Mouse (Mus musculus) megakaryocyte, embryonic 14.5 days (primary cell): ENCODE data around the gene Olfr630. TPM values are rescaled to one million over a fixed set of nuclear protein-coding genes. Genes with fewer than 3 reads are reported as not detected.

Source experiments
- H3K27me3 ChIP-seq: replicated peaks from 2 replicates; pipeline ENCODE3; 2012; ENCODE audit warnings: inconsistent platforms
- H3K36me3 ChIP-seq: replicated peaks from 2 replicates; pipeline ENCODE3; 2012; ENCODE audit warnings: low read length, inconsistent platforms, mixed read lengths
- H3K4me1 ChIP-seq: 2 replicates; pipeline ENCODE4 v1.6.1; 2012; ENCODE audit warnings: inconsistent platforms
- H3K4me3 ChIP-seq: replicated peaks from 2 replicates; pipeline ENCODE3; 2012; ENCODE audit warnings: moderate library complexity, mild to moderate bottlenecking, inconsistent platforms
- H3K9me3 ChIP-seq: 2 replicates; pipeline ENCODE4 v1.6.1; 2012; ENCODE audit warnings: inconsistent platforms
- FLI1 ChIP-seq: IDR thresholded peaks from 2 replicates; pipeline ENCODE4 v1.6.1; 2012; ENCODE audit warnings: low read length, inconsistent platforms, mixed read lengths
- GATA1 ChIP-seq: IDR thresholded peaks from 3 replicates; pipeline ENCODE4 v1.6.1; 2012; ENCODE audit warnings: mixed read lengths, low read length, inconsistent platforms, borderline replicate concordance
- polyA plus RNA-seq: library from polyadenylated mRNA; stranded (reverse); fragments of >175 nt; gene quantifications from 2 replicates; pipeline ENCODE4 v1.2.3, GENCODE M21; 2012; ENCODE audit warnings: low replicate concordance; ENCODE audit not compliant: insufficient read depth

The Olfr630 gene
- polyA plus RNA-seq, 1 experiment: not detected

GRCm38 (mm10) chr7:103714371-103714770, 42.8 kb downstream of the Olfr630 start, which contains the start of gene Olfr243:
TSS of gene Olfr243 (plus strand) at chr7:103714671.
- H3K4me3 ChIP-seq: no peak within 1 kb of the TSS
- no peaks in the 10 kb centered on the region for H3K4me1 ChIP-seq
- no peak for TF ChIP-seq GATA1
- H3K27me3 ChIP-seq: no peaks in the 10 kb centered on the region
- no peaks in the 10 kb centered on the region for H3K9me3 ChIP-seq
- H3K36me3 ChIP-seq: no peaks in the 10 kb centered on the region

GRCm38 (mm10) chr7:103712024-103712423, 45.1 kb downstream of the Olfr630 start:
- H3K9me3 ChIP-seq: no peaks in the 10 kb centered on the region
- no peaks in the 10 kb centered on the region for H3K4me1 ChIP-seq
- TF ChIP-seq GATA1 (no peak), FLI1 (no peak)
- H3K27me3 ChIP-seq: no peaks in the 10 kb centered on the region
- H3K4me3 ChIP-seq: no peak overlapping the region
- H3K36me3 ChIP-seq: no peaks in the 10 kb centered on the region

Other genes starting within 250 kb of the Olfr630 start
- gene Olfr610, start 245.2 kb downstream of the Olfr630 start, polyA plus RNA-seq: not detected in 2 replicates
- not detected in 2 replicates for gene Olfr611, start 236.5 kb downstream of the Olfr630 start, polyA plus RNA-seq
- not detected in 2 replicates for gene Olfr612, start 214.6 kb downstream of the Olfr630 start, polyA plus RNA-seq
- gene Olfr613, start 209.3 kb downstream of the Olfr630 start, polyA plus RNA-seq: not detected in 2 replicates
- gene Olfr615, start 201.3 kb downstream of the Olfr630 start, polyA plus RNA-seq: not detected in 2 replicates
- not detected in 2 replicates for gene Olfr616, start 188.2 kb downstream of the Olfr630 start, polyA plus RNA-seq
- not detected in 2 replicates for gene Olfr617, start 184.3 kb downstream of the Olfr630 start, polyA plus RNA-seq
- not detected in 2 replicates for gene Olfr618, start 167.2 kb downstream of the Olfr630 start, polyA plus RNA-seq
- gene Olfr619, start 156.8 kb downstream of the Olfr630 start, polyA plus RNA-seq: not detected in 2 replicates
- gene Olfr620, start 144.8 kb downstream of the Olfr630 start, polyA plus RNA-seq: not detected in 2 replicates
- not detected in 2 replicates for gene Olfr622, start 114.6 kb downstream of the Olfr630 start, polyA plus RNA-seq
- gene Olfr623, start 93.6 kb downstream of the Olfr630 start, polyA plus RNA-seq: 0.41 TPM in 1 of 2 replicates, not detected in the other
- not detected in 2 replicates for gene Olfr624, start 86.1 kb downstream of the Olfr630 start, polyA plus RNA-seq
- not detected in 2 replicates for gene Olfr625-ps1, start 74.6 kb downstream of the Olfr630 start, polyA plus RNA-seq
- not detected in 2 replicates for gene Olfr243, start 42.7 kb downstream of the Olfr630 start, polyA plus RNA-seq
- not detected in 2 replicates for gene Olfr628, start 27.0 kb downstream of the Olfr630 start, polyA plus RNA-seq
- gene Olfr629, start 12.4 kb downstream of the Olfr630 start, polyA plus RNA-seq: not detected in 2 replicates
- gene Olfr69, start 14.3 kb upstream of the Olfr630 start, polyA plus RNA-seq: not detected in 2 replicates
- gene Olfr68, start 22.4 kb upstream of the Olfr630 start, polyA plus RNA-seq: not detected in 2 replicates
- not detected in 2 replicates for gene Olfr67, start 34.5 kb upstream of the Olfr630 start, polyA plus RNA-seq
- 492 and 1,761 TPM in 2 replicates for gene Hbb-bt, start 56.7 kb upstream of the Olfr630 start, polyA plus RNA-seq
- 423 and 663 TPM in 2 replicates for gene Hbb-bs, start 70.8 kb upstream of the Olfr630 start, polyA plus RNA-seq
- gene Hbb-bh2, start 83.2 kb upstream of the Olfr630 start, polyA plus RNA-seq: not detected in 2 replicates
- gene Hbb-bh1, start 85.8 kb upstream of the Olfr630 start, polyA plus RNA-seq: not detected in 2 replicates
- gene Hbb-y, start 95.9 kb upstream of the Olfr630 start, polyA plus RNA-seq: 3.6 TPM in 1 of 2 replicates, not detected in the other
- gene Olfr66, start 128.9 kb upstream of the Olfr630 start, polyA plus RNA-seq: not detected in 2 replicates
- not detected in 2 replicates for gene Olfr64, start 137.2 kb upstream of the Olfr630 start, polyA plus RNA-seq
- not detected in 2 replicates for gene Olfr65, start 146.2 kb upstream of the Olfr630 start, polyA plus RNA-seq
- not detected in 2 replicates for gene Olfr631, start 171.5 kb upstream of the Olfr630 start, polyA plus RNA-seq
- gene Olfr632, start 177.0 kb upstream of the Olfr630 start, polyA plus RNA-seq: not detected in 2 replicates
- gene Olfr633, start 187.1 kb upstream of the Olfr630 start, polyA plus RNA-seq: not detected in 2 replicates
- gene Olfr635, start 213.8 kb upstream of the Olfr630 start, polyA plus RNA-seq: not detected in 2 replicates
- gene Olfr638, start 241.4 kb upstream of the Olfr630 start, polyA plus RNA-seq: not detected in 2 replicates